Mouse (Mus musculus) erythroblast, adult 5-6 weeks (primary cell): ENCODE data around the gene Nup107. TPM values are rescaled to one million over a fixed set of nuclear protein-coding genes. Genes with fewer than 3 reads are reported as not detected.
"Not testable (repeated sequence)": the region's sequence is repeated elsewhere in the genome, so short reads cannot be mapped to it uniquely, and the experiment has no call there.

ENCODE experiments used
- ATAC-seq: replicated peaks from 2 replicates; pipeline ENCODE4 v1.8.0; 2016; ENCODE audit warnings: moderate number of reproducible peaks, mild to moderate bottlenecking, moderate TSS enrichment, inconsistent platforms; ENCODE audit not compliant: poor library complexity, low FRiP score, severe bottlenecking
- total RNA-seq, 2 experiments: library from RNA; stranded (forward) in 1 of 2; stranded (reverse) in 1 of 2; fragments of 150-400 nt in 1 of 2; fragments of 200-764, 138-1000 nt in 1 of 2; gene quantifications; 2 replicates each; pipeline versions ENCODE4 v1.2.3 to v1.2.4; 2015 to 2017; ENCODE audit warnings: low replicate concordance in 2 of 2

Nup107 gene
- total RNA-seq, 2 experiments from 2014 or later = 14.6 to 24.7 TPM

GRCm38 (mm10) chr10:117741698-117742475, 50.6 kb downstream of the Nup107 start:
- ATAC-seq = no peak

GRCm38 (mm10) chr10:117740921-117741320, 51.6 kb downstream of the Nup107 start:
- ATAC-seq = no peak

- ATAC-seq = no peak
Measured at GRCm38 (mm10) chr10:117740171-117740570, 52.3 kb downstream of the Nup107 start.

- no peak for ATAC-seq
Measured at GRCm38 (mm10) chr10:117739648-117739948, 52.9 kb downstream of the Nup107 start.

GRCm38 (mm10) chr10:117738928-117739647, 53.4 kb downstream of the Nup107 start:
- ATAC-seq = no peak

- ATAC-seq = no peak
Measured at GRCm38 (mm10) chr10:117738140-117738921, 54.2 kb downstream of the Nup107 start.

GRCm38 (mm10) chr10:117737498-117737897, 55.0 kb downstream of the Nup107 start:
- not testable (repeated sequence) for ATAC-seq

- ATAC-seq = no peak
Measured at GRCm38 (mm10) chr10:117737075-117737474, 55.4 kb downstream of the Nup107 start.

GRCm38 (mm10) chr10:117736573-117736972, 55.9 kb downstream of the Nup107 start:
- no peak for ATAC-seq

- not testable (repeated sequence) for ATAC-seq
Measured at GRCm38 (mm10) chr10:117735396-117735795, 57.1 kb downstream of the Nup107 start.

GRCm38 (mm10) chr10:117734104-117734852, 58.2 kb downstream of the Nup107 start:
- ATAC-seq = not testable (repeated sequence)

- not testable (repeated sequence) for ATAC-seq
Measured at GRCm38 (mm10) chr10:117733626-117734025, 58.9 kb downstream of the Nup107 start.

- ATAC-seq = no peak
Measured at GRCm38 (mm10) chr10:117732962-117733592, 59.4 kb downstream of the Nup107 start.

GRCm38 (mm10) chr10:117732184-117732583, 60.3 kb downstream of the Nup107 start:
- ATAC-seq = peak; percentile 86

GRCm38 (mm10) chr10:117731244-117732101, 61.0 kb downstream of the Nup107 start:
- ATAC-seq = peak; percentile 69

- ATAC-seq = no peak
Measured at GRCm38 (mm10) chr10:117730637-117731203, 61.8 kb downstream of the Nup107 start.

- no peak for ATAC-seq
Measured at GRCm38 (mm10) chr10:117730140-117730539, 62.4 kb downstream of the Nup107 start.
